In genomic region chr12:73517022-73517709, GRCm38 (mm10) we compare ENCODE assay signal across 8 mouse cellular contexts. TPM values are rescaled to one million over a fixed set of nuclear protein-coding genes. Genes with fewer than 3 reads are reported as not detected.
DNase-seq lines count a peak whose midpoint lies in the region; ATAC-seq and TF ChIP-seq lines count a peak whose summit lies in the region.

No protein-coding gene starts in this region.

- no peak overlapping the region for H3K4me3 ChIP-seq in embryonic fibroblast, embryonic 13.5 days (ENCODE audit: insufficient read depth, low read length)
- no peak overlapping the region for H3K4me3 ChIP-seq in heart, embryonic 12.5 days
- no peak overlapping the region for H3K4me3 ChIP-seq in kidney, embryonic 16.5 days (ENCODE audit: low read length)
- H3K4me3 ChIP-seq in stomach, embryonic 16.5 days (replicated peaks; ENCODE audit: low read length), result no peak overlapping the region

- no peaks in the 10 kb centered on the region; the same call in 1 of the 2 replicates for H3K27me3 ChIP-seq in heart, embryonic 12.5 days (replicated peaks)
- H3K27me3 ChIP-seq in kidney, embryonic 16.5 days (ENCODE audit: insufficient read depth, low read length), result 0 out of 2 replicates have a peak, but pooled peaks cover 12% of the 10 kb centered on the region
- no peaks in the 10 kb centered on the region for H3K27me3 ChIP-seq in stomach, embryonic 16.5 days (ENCODE audit: control insufficient read depth, insufficient read depth, low read length)

- no peaks in the 10 kb centered on the region for H3K4me1 ChIP-seq in embryonic fibroblast, embryonic 13.5 days (ENCODE audit: control insufficient read depth, insufficient read depth, low read length)
- peaks cover 3% of the 10 kb centered on the region; the same call in 1 of the 2 replicates for H3K4me1 ChIP-seq in heart, embryonic 12.5 days (replicated peaks)
- peaks cover 7% of the 10 kb centered on the region for H3K4me1 ChIP-seq in kidney, embryonic 16.5 days (ENCODE audit: insufficient read depth, low read length)
- H3K4me1 ChIP-seq in stomach, embryonic 16.5 days (ENCODE audit: control insufficient read depth, insufficient read depth, low read length), result peaks cover 3% of the 10 kb centered on the region; the same call in 1 of the 2 replicates

- no peak for TF ChIP-seq POLR2A in embryonic fibroblast, embryonic 13.5 days (IDR thresholded peaks at IDR 0.05; ENCODE audit: low read depth, low read length)

- 31% methylated on average over 15 of the region's 15 CpGs for WGBS in heart, embryonic 12.5 days
- 40% methylated on average over 15 of the region's 15 CpGs for WGBS in kidney, embryonic 16.5 days
- WGBS in stomach, embryonic 16.5 days, result 37% methylated on average over 15 of the region's 15 CpGs

- H3K27ac ChIP-seq in embryonic fibroblast, embryonic 13.5 days (ENCODE audit: insufficient read depth, low read length), result no peak overlapping the region
- no peak overlapping the region for H3K27ac ChIP-seq in heart, embryonic 12.5 days (ENCODE audit: poor library complexity, severe bottlenecking)
- no peak overlapping the region for H3K27ac ChIP-seq in kidney, embryonic 16.5 days (ENCODE audit: low read length)
- H3K27ac ChIP-seq in stomach, embryonic 16.5 days (ENCODE audit: low read length), result no peak overlapping the region

- no peaks in the 10 kb centered on the region for H3K36me3 ChIP-seq in heart, embryonic 12.5 days
- no peaks in the 10 kb centered on the region for H3K36me3 ChIP-seq in kidney, embryonic 16.5 days (ENCODE audit: insufficient read depth, low read length)
- H3K36me3 ChIP-seq in stomach, embryonic 16.5 days (ENCODE audit: control insufficient read depth, insufficient read depth, low read length), result no peaks in the 10 kb centered on the region

- peak; percentile 53 for ATAC-seq in CD4-positive, CD25-positive, alpha-beta regulatory T cell, adult 4 months
- peak; percentile 42; the same call in 1 of the 2 replicates for ATAC-seq in heart, embryonic 12.5 days (ENCODE audit: insufficient number of reproducible peaks, low FRiP score)
- peak; percentile 81 for ATAC-seq in kidney, embryonic 16.5 days (ENCODE audit: low FRiP score, low TSS enrichment)
- peak; percentile 71 for ATAC-seq in stomach, embryonic 16.5 days (ENCODE audit: insufficient read depth, low FRiP score)

- H3K4me2 ChIP-seq in heart, embryonic 12.5 days, result peak overlapping the region; percentile 50
- 0 out of 2 replicates have a peak overlapping the region, but pooled peaks have one; percentile 20 for H3K4me2 ChIP-seq in kidney, embryonic 16.5 days (replicated peaks; ENCODE audit: low read depth, low read length)
- H3K4me2 ChIP-seq in stomach, embryonic 16.5 days (ENCODE audit: low read depth, low read length), result peak overlapping the region; percentile 26

- peak; percentile 82 for DNase-seq in brain, adult 2 months (ENCODE audit: low read depth, low spot score)
- DNase-seq in liver, result peak; percentile 65
- peak; percentile 17 to 21 for DNase-seq in monocyte, adult 2 months (ENCODE audit: low read depth in 1 of 2, low spot score in 2 of 2)

- TF ChIP-seq CTCF in embryonic fibroblast, embryonic 13.5 days (IDR thresholded peaks at IDR 0.05; ENCODE audit: borderline replicate concordance, insufficient read depth, low read length), result peak; percentile 52; the same call in 1 of the 2 replicates

- no peaks in the 10 kb centered on the region for H3K9me3 ChIP-seq in heart, embryonic 12.5 days (replicated peaks)
- H3K9me3 ChIP-seq in kidney, embryonic 16.5 days (ENCODE audit: low read length), result no peaks in the 10 kb centered on the region
- H3K9me3 ChIP-seq in stomach, embryonic 16.5 days (replicated peaks; ENCODE audit: control insufficient read depth, low read length), result no peaks in the 10 kb centered on the region

- 0 out of 2 replicates have a peak overlapping the region, but pooled peaks have one; percentile 29 for H3K9ac ChIP-seq in heart, embryonic 12.5 days
- H3K9ac ChIP-seq in kidney, embryonic 16.5 days (replicated peaks; ENCODE audit: low read length), result no peak overlapping the region
- no peak overlapping the region for H3K9ac ChIP-seq in stomach, embryonic 16.5 days (ENCODE audit: low read length)

RNA-seq across cellular contexts. Expression of gene Tmem30b, which starts 29.0 kb away (rescaled TPM):
- polyA plus RNA-seq in CD4-positive, CD25-positive, alpha-beta regulatory T cell, adult 4 months (2017; shearing (Covaris generic)), result under 1 TPM; 0.22 to 0.27 TPM
- polyA plus RNA-seq in embryonic fibroblast, embryonic 13.5 days (2011; ENCODE audit: insufficient read length, low read depth, missing spikeins), result 0.60 and 2.0 TPM in 2 replicates
- polyA plus RNA-seq in heart, embryonic 12.5 days (2016; fragmentation: Nextera tagmentation; extraction: Ambion mirVana), result 0.18 and 0.36 TPM in 2 replicates
- 12.7 and 14.6 TPM in 2 replicates for polyA plus RNA-seq in kidney, embryonic 16.5 days (2015; fragmentation: Nextera tagmentation; extraction: Ambion mirVana)
- 38.6 and 42.7 TPM in 2 replicates for polyA plus RNA-seq in stomach, embryonic 16.5 days (2015; fragmentation: Nextera tagmentation; extraction: Ambion mirVana)

Comparison
In these comparisons a context has a peak if more than half of its experiments do, and no peak if none do; other contexts are left out.
1. DNase-seq: peak in every context shown above with its lines; median percentile 82 in brain, adult 2 months; 65 in liver; 19 in monocyte, adult 2 months.